Mouse (Mus musculus) limb, embryonic 11.5 days (tissue): ENCODE measurements around the gene Pate2. TPM values are rescaled to one million over a fixed set of nuclear protein-coding genes. Genes with fewer than 3 reads are reported as not detected.

Experiments used
- ATAC-seq: fragments of 200-750 bp; cut with Nextera tagmentation; 2 replicates; pipeline ENCODE4 v1.8.0; 2017; ENCODE audit warnings: low read depth; ENCODE audit not compliant: insufficient number of reproducible peaks, low FRiP score, low TSS enrichment
- DNase-seq: peaks from one replicate; pipeline ENCODE4 v3.0.0-alpha.2; 2015; ENCODE audit warnings: low spot score
- H3K27ac ChIP-seq: fragments of 300-500 bp; sonication (generic); replicated peaks from 2 replicates; pipeline ENCODE4 v1.5.1; 2014; ENCODE audit warnings: low read depth, mild to moderate bottlenecking, low read length
- H3K27me3 ChIP-seq: fragments of 300-500 bp; sonication (generic); 2 replicates; pipeline ENCODE4 v1.6.1; 2014; ENCODE audit warnings: mild to moderate bottlenecking, low read length, mixed read lengths; ENCODE audit not compliant: control insufficient read depth, insufficient read depth
- H3K36me3 ChIP-seq: fragments of 300-500 bp; sonication (generic); 2 replicates; pipeline ENCODE4 v1.6.1; 2014; ENCODE audit warnings: mild to moderate bottlenecking, low read length, moderate library complexity, mixed read lengths; ENCODE audit not compliant: control insufficient read depth, insufficient read depth
- H3K4me1 ChIP-seq: fragments of 300-500 bp; sonication (generic); 2 replicates; pipeline ENCODE4 v1.6.1; 2014; ENCODE audit warnings: low read length, mixed read lengths; ENCODE audit not compliant: control insufficient read depth, insufficient read depth
- H3K4me2 ChIP-seq: fragments of 300-500 bp; sonication (generic); 2 replicates; pipeline ENCODE4 v1.6.1; 2014; ENCODE audit warnings: low read depth, mild to moderate bottlenecking, moderate library complexity; ENCODE audit not compliant: severe bottlenecking
- H3K4me3 ChIP-seq: fragments of 300-500 bp; sonication (generic); 2 replicates; pipeline ENCODE4 v1.5.1; 2014; ENCODE audit warnings: low read depth, low read length
- H3K9ac ChIP-seq: fragments of 300-500 bp; sonication (generic); 2 replicates; pipeline ENCODE4 v1.6.1; 2014; ENCODE audit warnings: mild to moderate bottlenecking, low read length
- H3K9me3 ChIP-seq: fragments of 300-500 bp; sonication (generic); 2 replicates; pipeline ENCODE4 v1.6.1; 2016; ENCODE audit warnings: low read length; ENCODE audit not compliant: control insufficient read depth
- WGBS: fragments of 180-500 bp; shearing (Covaris S2); extraction: QIAGEN DNeasy Blood & Tissue Kit; methylation state at CpG from one replicate; pipeline ENCODE4 v1.1.7; 2014; 5-methylcytosine and 5-hydroxymethylcytosine counted together
- polyA plus RNA-seq: library from polyadenylated mRNA; unstranded; fragments of >200 nt; fragmentation: Nextera tagmentation; extraction: Ambion mirVana; gene quantifications from 2 replicates; pipeline ENCODE4 v1.2.1, GENCODE M21; 2014

Pate2 gene
- polyA plus RNA-seq, 1 experiment from 2014 or later = 0.43 TPM

DNA sequence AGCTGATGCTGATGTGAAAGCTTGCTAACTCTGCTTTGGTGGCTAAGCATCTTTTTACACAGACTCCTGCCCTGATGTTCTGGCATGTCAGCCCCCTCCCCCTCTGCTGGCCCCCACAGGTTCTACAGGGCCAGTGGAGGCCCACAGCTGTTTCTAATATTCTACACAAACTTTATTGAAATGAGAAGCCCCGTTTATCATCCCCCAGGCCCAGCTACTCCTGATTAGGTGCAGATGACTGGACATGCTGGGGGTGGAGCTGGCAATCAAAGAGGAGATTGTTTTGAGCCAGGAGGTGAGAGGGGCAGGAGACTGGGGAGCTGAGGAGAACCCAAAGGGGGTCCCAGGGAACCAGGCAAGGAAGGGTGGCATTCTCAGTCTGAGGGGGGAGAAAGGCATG is 40.3 kb upstream of the Pate2 start:
- ATAC-seq = peak; percentile 73
- WGBS = 0% methylated on average over 1 of the region's 1 CpGs
- 0 out of 2 replicates have a peak overlapping the region, but pooled peaks have one; percentile 15 for H3K4me2 ChIP-seq

DNA sequence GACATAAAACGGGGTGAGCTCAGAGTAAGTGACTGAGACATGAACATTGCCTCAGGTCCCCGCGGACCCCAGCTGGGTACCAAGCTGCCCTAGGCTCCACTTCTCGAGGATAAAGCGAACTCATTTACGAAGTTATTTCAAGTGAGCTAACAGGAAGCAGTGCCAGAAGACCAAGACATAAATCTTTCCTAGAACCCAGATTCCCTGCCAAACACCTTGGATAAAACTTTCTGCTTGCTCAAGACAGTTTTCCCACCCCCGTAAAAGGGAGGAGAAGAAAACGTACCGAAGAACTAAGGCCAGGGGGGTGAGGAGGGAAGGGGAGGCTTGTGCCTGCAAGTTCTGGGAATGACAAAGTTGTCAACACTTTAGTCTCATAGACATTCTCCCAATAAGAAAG is 36.8 kb upstream of the Pate2 start:
- Histone ChIP-seq H3K27ac (peak overlapping the region; percentile 9), H3K9ac (no peak overlapping the region), H3K4me2 (no peak overlapping the region), H3K36me3 (no peaks in the 10 kb centered on the region), H3K4me1 (peaks cover 27% of the 10 kb centered on the region), H3K4me3 (no peak overlapping the region), H3K27me3 (no peaks in the 10 kb centered on the region), H3K9me3 (no peaks in the 10 kb centered on the region)
- 10% methylated on average over 9 of the region's 9 CpGs for WGBS
- peak; percentile 27; the same call in 1 of the 2 replicates for ATAC-seq
- DNase-seq = peak; percentile 39

More for the DNA sequence above, 40.3 kb upstream of the Pate2 start:
- Histone ChIP-seq H3K4me1 (peaks cover 24% of the 10 kb centered on the region), H3K9ac (no peak overlapping the region), H3K9me3 (no peaks in the 10 kb centered on the region), H3K4me3 (no peak overlapping the region), H3K27me3 (no peaks in the 10 kb centered on the region), H3K36me3 (no peaks in the 10 kb centered on the region), H3K27ac (peak overlapping the region; percentile 9; the same call in 1 of the 2 replicates)
- peak; percentile 82 for DNase-seq

DNA sequence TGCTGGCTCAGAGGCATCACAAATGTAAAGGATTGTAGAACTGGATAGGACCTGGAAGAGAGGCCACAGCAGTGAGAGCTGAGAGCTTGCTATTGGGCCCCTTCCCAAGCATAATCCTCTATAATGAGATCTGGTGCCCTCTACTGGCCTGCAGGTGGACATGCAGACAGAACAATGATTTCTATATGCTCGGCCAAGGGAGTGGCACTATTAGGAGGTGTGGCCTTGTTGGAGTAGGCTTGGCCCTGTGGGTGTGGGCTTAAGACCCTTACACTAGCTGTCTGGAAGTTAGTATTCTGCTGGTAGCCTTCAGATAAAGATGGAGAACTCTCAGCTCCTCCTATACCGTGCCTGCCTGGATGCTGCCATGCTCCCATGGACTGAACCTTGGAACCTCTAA is 35.0 kb upstream of the Pate2 start:
- H3K4me2 ChIP-seq = no peak overlapping the region
- H3K4me1 ChIP-seq = peaks cover 13% of the 10 kb centered on the region
- DNase-seq (peak; percentile 81), ATAC-seq (peak; percentile 76)
- no peak overlapping the region for H3K4me3 ChIP-seq
- no peak overlapping the region for H3K9ac ChIP-seq
- H3K9me3 ChIP-seq = no peaks in the 10 kb centered on the region
- H3K27me3 ChIP-seq = no peaks in the 10 kb centered on the region
- no peak overlapping the region for H3K27ac ChIP-seq
- WGBS = 1% methylated on average over 2 of the region's 2 CpGs
- H3K36me3 ChIP-seq = no peaks in the 10 kb centered on the region

DNA sequence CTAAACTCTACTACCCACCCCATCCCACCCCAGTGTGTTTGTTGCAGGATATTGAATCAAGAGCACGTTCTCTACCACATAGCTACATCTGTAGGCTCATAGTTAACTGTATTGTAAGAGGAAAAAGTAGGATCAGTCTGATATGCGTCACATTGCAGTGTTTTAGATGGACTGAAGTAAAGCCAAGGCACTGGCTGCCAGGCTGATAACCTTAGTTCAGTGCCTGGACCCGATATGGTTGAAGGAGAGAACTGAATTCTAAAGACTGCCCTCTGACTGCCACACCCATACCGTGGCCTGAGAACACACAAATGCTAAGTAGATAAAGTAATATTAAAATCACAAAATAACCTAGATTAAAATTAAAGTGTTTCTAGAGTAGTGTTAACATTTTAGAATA is 34.2 kb upstream of the Pate2 start:
- ATAC-seq = no peak
- H3K4me2 ChIP-seq = no peak overlapping the region
- no peak overlapping the region for H3K27ac ChIP-seq
- no peak overlapping the region for H3K9ac ChIP-seq
- H3K36me3 ChIP-seq = no peaks in the 10 kb centered on the region
- H3K4me3 ChIP-seq = no peak overlapping the region
- H3K27me3 ChIP-seq = no peaks in the 10 kb centered on the region
- no peak for DNase-seq
- peaks cover 8% of the 10 kb centered on the region for H3K4me1 ChIP-seq
- no peaks in the 10 kb centered on the region for H3K9me3 ChIP-seq
- WGBS = 85% methylated on average over 4 of the region's 4 CpGs

DNA sequence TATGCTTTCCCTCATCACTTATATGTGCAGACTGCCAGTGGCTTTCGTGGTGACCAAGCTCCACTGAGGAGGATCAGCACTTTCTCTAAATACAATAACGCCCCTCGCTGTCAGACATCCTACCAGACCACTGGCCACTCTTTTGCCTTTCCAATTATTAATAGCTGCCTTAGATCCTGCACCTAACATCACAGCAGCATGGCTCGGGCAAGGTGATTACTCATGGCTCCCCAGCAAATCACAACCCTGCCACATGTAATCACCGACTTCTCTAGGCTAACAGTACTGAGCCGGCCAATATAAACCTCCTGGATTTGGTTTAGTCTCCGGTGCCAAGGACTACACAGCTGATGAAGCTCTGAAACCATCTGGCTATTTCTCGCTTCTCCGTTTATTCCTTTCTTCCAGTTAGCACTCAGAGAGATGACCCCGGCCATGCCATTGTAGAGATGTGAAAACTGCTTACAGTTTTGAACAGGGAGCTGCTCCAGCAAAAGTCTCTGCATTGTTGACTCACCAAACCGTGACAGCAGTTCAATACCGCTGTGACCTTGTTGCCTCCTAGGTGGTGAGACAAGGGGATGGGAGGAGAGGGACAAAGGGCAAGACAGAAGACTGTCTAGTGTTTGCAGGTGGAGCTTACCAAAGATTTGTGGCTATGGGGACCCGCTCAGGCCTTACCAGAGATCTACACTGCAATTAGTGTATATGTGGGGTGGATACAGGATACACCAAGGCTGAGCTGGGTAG is 30.9 kb upstream of the Pate2 start:
- Histone ChIP-seq H3K4me1 (peaks cover 4% of the 10 kb centered on the region; the same call in 1 of the 2 replicates), H3K36me3 (no peaks in the 10 kb centered on the region), H3K9me3 (no peaks in the 10 kb centered on the region), H3K4me3 (no peak overlapping the region), H3K9ac (no peak overlapping the region), H3K27ac (no peak overlapping the region), H3K27me3 (no peaks in the 10 kb centered on the region), H3K4me2 (no peak overlapping the region)
- DNase-seq (no peak), ATAC-seq (no peak)
- 85% methylated on average over 13 of the region's 13 CpGs for WGBS

DNA sequence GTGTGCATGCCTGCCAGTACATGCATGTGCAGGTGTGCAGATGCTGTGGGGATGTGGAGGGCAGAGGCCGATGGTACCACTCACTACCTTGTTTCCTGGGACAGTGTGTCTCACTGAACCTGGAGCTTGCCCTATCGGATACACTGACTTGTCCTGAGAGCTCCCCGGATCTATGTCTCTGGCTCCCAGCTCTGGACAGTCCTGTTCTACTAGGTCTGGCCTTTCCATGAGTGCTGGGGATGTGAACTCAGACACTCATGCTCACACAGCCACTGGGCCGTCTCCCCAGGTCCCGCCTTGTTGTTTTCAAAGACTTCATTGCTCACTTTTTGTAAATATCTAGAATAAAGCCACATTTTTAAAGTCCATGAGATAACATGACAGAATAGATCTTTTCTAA is 29.1 kb upstream of the Pate2 start:
- no peak for DNase-seq
- 79% methylated on average over 5 of the region's 5 CpGs for WGBS
- H3K27ac ChIP-seq = no peak overlapping the region
- ATAC-seq = no peak
- H3K9ac ChIP-seq = no peak overlapping the region
- no peaks in the 10 kb centered on the region for H3K36me3 ChIP-seq
- H3K4me3 ChIP-seq = no peak overlapping the region
- H3K9me3 ChIP-seq = no peaks in the 10 kb centered on the region
- no peaks in the 10 kb centered on the region for H3K4me1 ChIP-seq
- no peak overlapping the region for H3K4me2 ChIP-seq
- no peaks in the 10 kb centered on the region for H3K27me3 ChIP-seq

DNA sequence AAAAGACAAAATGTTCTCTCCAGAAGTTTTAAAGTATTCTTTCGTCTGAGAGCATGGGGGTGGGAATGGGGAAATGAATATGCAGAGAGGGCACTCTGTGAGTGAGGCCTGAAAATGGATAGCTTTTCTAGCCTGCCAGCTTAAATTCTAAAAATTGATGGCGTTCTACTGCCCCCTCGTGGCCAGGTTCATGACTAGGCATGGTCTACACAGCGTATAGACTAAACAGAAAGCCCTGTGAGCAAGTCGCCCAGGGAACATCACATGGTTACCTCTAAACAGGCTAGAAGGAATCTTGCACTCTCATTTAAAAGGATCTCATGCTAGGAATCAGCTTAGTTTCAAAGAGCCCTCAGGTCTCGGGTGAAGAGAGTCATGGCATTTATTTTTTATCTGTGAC is 28.6 kb upstream of the Pate2 start:
- no peaks in the 10 kb centered on the region for H3K36me3 ChIP-seq
- no peaks in the 10 kb centered on the region for H3K9me3 ChIP-seq
- no peaks in the 10 kb centered on the region for H3K4me1 ChIP-seq
- no peak overlapping the region for H3K4me3 ChIP-seq
- no peak overlapping the region for H3K4me2 ChIP-seq
- no peak overlapping the region for H3K27ac ChIP-seq
- no peak overlapping the region for H3K9ac ChIP-seq
- peak; percentile 94 for DNase-seq
- H3K27me3 ChIP-seq = no peaks in the 10 kb centered on the region
- 9% methylated on average over 6 of the region's 6 CpGs for WGBS
- ATAC-seq = peak; percentile 61; the same call in 1 of the 2 replicates

DNA sequence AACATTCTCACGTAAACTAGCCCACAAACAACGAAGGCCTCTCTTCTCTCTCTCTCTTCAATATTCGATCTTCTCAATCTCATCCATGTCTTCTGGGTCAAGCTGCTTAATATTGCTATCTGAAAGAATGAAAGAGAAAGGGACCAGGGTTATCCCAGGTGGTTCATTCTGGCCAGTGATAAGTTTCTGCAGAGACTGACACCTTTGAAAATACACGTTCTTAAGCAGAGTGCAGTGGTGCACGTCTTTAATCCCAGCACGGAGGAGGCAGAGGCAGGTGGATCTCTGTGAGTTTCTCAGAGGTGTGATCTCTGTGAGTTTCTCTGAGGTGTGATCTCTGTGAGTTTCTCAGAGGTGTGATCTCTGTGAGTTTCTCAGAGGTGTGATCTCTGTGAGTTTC is 28.1 kb upstream of the Pate2 start:
- Histone ChIP-seq H3K4me3 (no peak overlapping the region), H3K9me3 (no peaks in the 10 kb centered on the region), H3K4me1 (no peaks in the 10 kb centered on the region), H3K27ac (no peak overlapping the region), H3K36me3 (no peaks in the 10 kb centered on the region), H3K9ac (no peak overlapping the region), H3K4me2 (no peak overlapping the region), H3K27me3 (no peaks in the 10 kb centered on the region)
- ATAC-seq (no peak), DNase-seq (no peak)
- 73% methylated on average over 6 of the region's 6 CpGs for whole genome bisulfite sequencing
